Mouse (Mus musculus) C2C12 (cell line): ENCODE results near the gene Recql5. TPM values are rescaled to one million over a fixed set of nuclear protein-coding genes. Genes with fewer than 3 reads are reported as not detected.

Experiments
- H3K27me3 ChIP-seq: one replicate; pipeline ENCODE4 v1.6.1; 2011; ENCODE audit not compliant: control insufficient read depth, insufficient read depth, insufficient read length
- H3K36me3 ChIP-seq: one replicate; pipeline ENCODE4 v1.6.1; 2011; ENCODE audit not compliant: control insufficient read depth, insufficient read depth
- H3K4me3 ChIP-seq: one replicate; pipeline ENCODE4 v1.5.1; 2011; ENCODE audit warnings: mild to moderate bottlenecking, control low read depth; ENCODE audit not compliant: poor library complexity, insufficient read depth, severe bottlenecking
- H3K79me2 ChIP-seq: one replicate; pipeline ENCODE4 v1.6.1; 2011; ENCODE audit not compliant: control insufficient read depth, insufficient read depth
- H3K79me3 ChIP-seq: one replicate; pipeline ENCODE4 v1.6.1; 2011; ENCODE audit warnings: low read depth, control low read depth
- H3ac ChIP-seq: one replicate; pipeline ENCODE3; 2011; ENCODE audit warnings: low read depth; ENCODE audit not compliant: control insufficient read depth, insufficient read length
- CEBPB ChIP-seq: IDR thresholded peaks from one replicate; pipeline ENCODE4 v1.6.1; 2011; ENCODE audit warnings: low read depth, mild to moderate bottlenecking, control low read depth, moderate library complexity
- CTCF ChIP-seq: IDR thresholded peaks from one replicate; pipeline ENCODE4 v1.5.1; 2011; ENCODE audit not compliant: control insufficient read depth, insufficient read depth, insufficient read length
- FOSL1 ChIP-seq: IDR thresholded peaks from one replicate; pipeline ENCODE4 v1.8.0; 2011; ENCODE audit warnings: mild to moderate bottlenecking, low read length; ENCODE audit not compliant: poor library complexity, insufficient read depth, severe bottlenecking
- MAX ChIP-seq: IDR thresholded peaks from one replicate; pipeline ENCODE4 v1.6.1; 2011; ENCODE audit warnings: mild to moderate bottlenecking, control low read depth
- MYOD1 ChIP-seq: IDR thresholded peaks from one replicate; pipeline ENCODE4 v1.6.1; 2011; ENCODE audit warnings: low read depth; ENCODE audit not compliant: control insufficient read depth, insufficient read length
- MYOG ChIP-seq: IDR thresholded peaks from one replicate; pipeline ENCODE4 v1.6.1; 2011; ENCODE audit not compliant: control insufficient read depth, insufficient read length; ENCODE audit errors: extremely low read depth
- USF1 ChIP-seq: IDR thresholded peaks from one replicate; pipeline ENCODE4 v1.6.1; 2011; ENCODE audit warnings: low read depth, mild to moderate bottlenecking, control low read depth, moderate library complexity
- polyA plus RNA-seq: library from polyadenylated mRNA; unstranded; fragments of >200 nt; fragmentation: generic; extraction: Trizol; gene quantifications from one replicate; pipeline ENCODE4 v1.2.1, GENCODE M21; 2012; ENCODE audit warnings: missing spikeins

The Recql5 gene
- polyA plus RNA-seq, 1 experiment, result 7.6 TPM

DNA sequence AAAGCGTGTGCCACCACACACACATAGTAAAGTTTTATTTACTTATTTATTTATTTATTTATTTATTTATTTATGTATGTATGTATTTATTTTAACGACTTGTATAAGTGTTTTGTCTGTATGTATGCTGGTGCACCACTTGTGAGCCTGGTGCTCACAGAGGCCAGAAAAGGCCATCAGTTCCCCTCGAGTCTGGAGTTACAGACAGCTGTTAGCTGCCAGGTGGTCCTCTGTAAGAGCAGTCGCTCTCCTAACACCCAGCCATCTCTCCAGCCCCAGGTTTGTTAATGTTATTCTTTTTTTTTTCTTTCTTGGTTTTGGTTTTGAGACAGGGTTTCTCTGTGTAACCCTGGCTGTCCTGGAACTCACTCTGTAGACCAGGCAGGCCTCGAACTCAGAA, 14.6 kb downstream of the Recql5 start:
- H3K36me3 ChIP-seq, result peaks cover 20% of the 10 kb centered on the region

DNA sequence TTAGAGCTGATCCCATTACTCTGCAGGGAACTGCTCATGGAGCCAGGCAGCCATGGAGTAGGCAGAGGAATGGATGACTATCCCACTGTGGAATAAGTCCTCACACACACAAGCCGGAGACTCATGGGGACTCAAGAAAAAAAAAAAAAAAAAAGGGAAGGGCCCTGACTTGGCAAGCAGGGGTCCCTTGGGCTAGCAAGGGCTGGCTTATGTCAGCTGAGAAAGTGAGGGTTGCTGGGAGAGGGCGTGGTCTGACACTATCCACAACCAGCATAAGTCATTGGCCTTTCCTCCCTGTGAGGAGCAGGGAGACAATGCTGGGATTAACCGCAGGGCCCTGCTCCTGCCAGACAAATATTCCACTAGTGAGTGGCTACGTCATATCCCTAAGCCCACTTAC, 16.7 kb downstream of the Recql5 start:
- Histone ChIP-seq H3K79me3 (no peaks in the 10 kb centered on the region), H3ac (no peak overlapping the region), H3K27me3 (no peaks in the 10 kb centered on the region), H3K4me3 (no peak overlapping the region), H3K36me3 (peaks cover 12% of the 10 kb centered on the region), H3K79me2 (no peaks in the 10 kb centered on the region)
- no peak for TF ChIP-seq USF1
- TF ChIP-seq CTCF, result no peak
- no peak for TF ChIP-seq MYOG
- no peak for TF ChIP-seq CEBPB
- no peak for TF ChIP-seq MYOD1
- TF ChIP-seq FOSL1, result no peak
- TF ChIP-seq MAX, result no peak

More for the DNA sequence above, 14.6 kb downstream of the Recql5 start:
- Histone ChIP-seq H3K27me3 (no peaks in the 10 kb centered on the region), H3K79me2 (no peaks in the 10 kb centered on the region), H3K79me3 (no peaks in the 10 kb centered on the region), H3K4me3 (no peak overlapping the region), H3ac (no peak overlapping the region)
- TF ChIP-seq MYOG, result no peak
- no peak for TF ChIP-seq USF1
- TF ChIP-seq MAX, result no peak
- no peak for TF ChIP-seq CTCF
- no peak for TF ChIP-seq CEBPB
- TF ChIP-seq MYOD1, result no peak

DNA sequence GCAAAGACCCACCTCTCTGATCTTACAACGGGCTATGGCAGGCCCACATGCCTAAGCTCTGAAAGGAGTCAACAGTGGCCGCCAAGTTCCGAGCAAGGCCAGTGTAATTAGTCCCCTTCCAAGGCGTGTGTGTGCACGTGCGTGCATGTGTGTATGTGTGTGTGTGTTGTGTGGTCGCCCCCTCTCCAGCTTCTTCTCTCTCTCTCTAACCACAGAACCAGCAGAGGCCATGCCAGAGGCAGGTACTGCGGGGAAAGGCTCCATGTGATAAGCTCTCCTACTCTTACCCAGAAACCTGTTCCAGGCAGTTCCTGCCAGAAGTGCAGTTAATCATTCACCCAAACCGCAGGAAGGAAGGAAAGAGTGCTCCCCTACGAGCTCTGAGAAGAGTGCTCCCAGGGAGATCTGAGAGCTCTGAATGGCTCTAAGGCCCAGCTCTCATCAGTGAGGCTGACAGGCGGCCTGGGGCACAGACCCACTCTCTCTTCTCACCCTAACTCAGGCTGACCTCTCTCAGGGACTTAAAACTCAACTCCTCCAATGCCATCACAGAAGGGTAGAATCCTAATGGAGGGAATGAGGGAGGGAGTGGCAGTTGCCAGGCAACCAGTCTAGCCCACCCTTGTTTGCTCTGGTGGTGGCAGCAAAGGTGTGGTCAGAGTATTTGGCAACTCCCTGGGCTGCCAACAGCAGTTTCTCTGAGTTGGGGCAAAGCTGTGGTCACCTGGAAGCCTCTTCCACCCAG, 21.5 kb downstream of the Recql5 start, which contains the start of gene Smim6:
TSS of gene Smim6 (plus strand) at position 386 of the 745 bp plus-strand sequence.
- no peaks in the 10 kb centered on the region for H3K79me2 ChIP-seq
- H3K79me3 ChIP-seq, result no peaks in the 10 kb centered on the region
- H3ac ChIP-seq, result no peak within 1 kb of the TSS
- H3K4me3 ChIP-seq, result no peak within 1 kb of the TSS
- H3K27me3 ChIP-seq, result no peaks in the 10 kb centered on the region
- TF ChIP-seq MYOD1, result no peak
- TF ChIP-seq MAX, result no peak
- TF ChIP-seq MYOG, result no peak
- no peak for TF ChIP-seq FOSL1
- TF ChIP-seq CTCF, result no peak
- no peak for TF ChIP-seq CEBPB
- TF ChIP-seq USF1, result no peak
- H3K36me3 ChIP-seq, result peaks cover 15% of the 10 kb centered on the region

DNA sequence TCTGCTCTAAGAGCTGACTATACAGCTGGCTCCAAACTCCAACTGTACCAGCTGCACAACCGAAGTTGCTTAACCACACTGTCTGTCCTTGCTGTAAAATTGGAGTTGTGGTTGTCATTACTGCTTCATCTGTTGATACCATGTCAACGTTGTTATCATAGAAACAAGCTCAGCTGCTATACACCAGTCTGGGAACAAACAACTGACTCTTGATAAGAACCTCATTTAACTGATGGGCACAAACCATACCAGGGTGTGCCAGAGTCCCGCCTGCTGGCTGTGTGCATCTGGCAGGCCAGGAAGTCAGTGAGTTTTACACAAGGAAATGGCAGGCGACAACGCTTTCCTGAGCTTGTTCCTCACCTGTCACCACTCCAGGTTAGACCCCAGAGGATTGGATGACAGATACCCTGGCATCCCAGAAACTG, 22.1 kb downstream of the Recql5 start:
- peaks cover 15% of the 10 kb centered on the region for H3K36me3 ChIP-seq
- no peak for TF ChIP-seq MAX
- TF ChIP-seq FOSL1, result no peak
- TF ChIP-seq CTCF, result no peak
- no peak for TF ChIP-seq CEBPB
- TF ChIP-seq MYOG, result no peak
- TF ChIP-seq USF1, result no peak
- TF ChIP-seq MYOD1, result peak; percentile 17
- H3K27me3 ChIP-seq, result no peaks in the 10 kb centered on the region
- H3K4me3 ChIP-seq, result no peak overlapping the region
- no peak overlapping the region for H3ac ChIP-seq
- H3K79me3 ChIP-seq, result no peaks in the 10 kb centered on the region
- H3K79me2 ChIP-seq, result no peaks in the 10 kb centered on the region

DNA sequence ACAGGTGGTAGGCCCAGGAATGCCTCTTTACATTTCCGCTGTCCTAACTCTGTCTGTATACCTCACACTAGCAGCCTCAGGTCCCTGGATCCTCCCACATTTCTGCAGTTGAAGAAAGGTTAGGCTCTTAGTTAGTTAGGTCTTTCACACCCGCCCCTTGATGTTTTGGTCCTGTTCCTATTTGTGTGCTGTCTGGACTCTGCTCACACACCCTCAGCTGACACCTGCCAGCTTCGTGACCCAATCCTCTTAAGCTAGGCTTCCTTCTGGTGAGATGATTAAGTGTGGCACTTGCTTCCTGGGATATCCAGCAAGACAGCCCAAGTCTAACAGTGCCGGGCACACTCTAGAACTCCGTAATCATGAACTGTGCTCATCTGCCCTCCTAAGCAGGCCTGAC, 26.8 kb downstream of the Recql5 start:
- Histone ChIP-seq H3K27me3 (no peaks in the 10 kb centered on the region), H3ac (no peak overlapping the region), H3K79me3 (no peaks in the 10 kb centered on the region), H3K36me3 (peaks cover 11% of the 10 kb centered on the region), H3K4me3 (no peak overlapping the region), H3K79me2 (no peaks in the 10 kb centered on the region)
- no peak for TF ChIP-seq USF1

DNA sequence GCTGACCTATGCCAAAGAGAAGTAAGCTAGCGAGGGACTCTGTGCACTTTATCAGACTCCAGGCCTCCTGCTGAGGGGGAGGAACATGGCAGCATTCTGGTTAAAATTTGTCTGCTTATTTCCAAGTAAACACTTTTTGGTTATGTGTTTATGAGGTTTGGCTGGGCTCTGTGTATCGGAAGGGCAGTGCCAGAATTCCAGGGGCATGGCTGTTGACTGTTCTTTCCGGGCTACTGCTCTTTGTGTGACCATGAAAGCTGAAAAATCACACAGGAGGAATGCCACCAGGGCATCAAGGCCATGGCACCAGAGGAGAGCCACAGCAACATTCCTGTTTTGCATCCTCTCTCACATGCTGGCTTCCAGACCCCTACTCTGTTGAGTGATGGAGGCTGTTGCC, 27.2 kb downstream of the Recql5 start:
- Histone ChIP-seq H3K4me3 (no peak overlapping the region), H3K36me3 (peaks cover 11% of the 10 kb centered on the region), H3K27me3 (no peaks in the 10 kb centered on the region), H3K79me3 (no peaks in the 10 kb centered on the region), H3ac (no peak overlapping the region), H3K79me2 (no peaks in the 10 kb centered on the region)
- no peak for TF ChIP-seq MAX
- TF ChIP-seq USF1, result no peak
- TF ChIP-seq MYOD1, result no peak
- no peak for TF ChIP-seq CEBPB
